Mouse (Mus musculus) midbrain, postnatal 0 days (tissue): Measurements from ENCODE around the gene Ldb3. TPM values are rescaled to one million over a fixed set of nuclear protein-coding genes. Genes with fewer than 3 reads are reported as not detected.
A peak's percentile ranks its signal among the peaks of the same experiment; 100 is the strongest.

ENCODE experiments used
- ATAC-seq: fragments of 200-750 bp; cut with Nextera tagmentation; 2 replicates; pipeline ENCODE4 v1.8.0; 2017; ENCODE audit warnings: moderate number of reproducible peaks, mild to moderate bottlenecking, moderate TSS enrichment, moderate library complexity; ENCODE audit not compliant: low FRiP score
- DNase-seq: peaks from one replicate; pipeline ENCODE4 v3.0.0-alpha.2; 2015; ENCODE audit warnings: low spot score
- H3K27ac ChIP-seq: fragments of 300-500 bp; sonication (generic); 2 replicates; pipeline ENCODE4 v1.5.1; 2014; ENCODE audit warnings: low read depth, mild to moderate bottlenecking, low read length, mixed read lengths
- H3K27me3 ChIP-seq: fragments of 300-500 bp; sonication (generic); 2 replicates; pipeline ENCODE4 v1.6.1; 2014; ENCODE audit warnings: low read length, control low read depth, mixed read lengths; ENCODE audit not compliant: insufficient read depth
- H3K36me3 ChIP-seq: fragments of 300-500 bp; sonication (generic); 2 replicates; pipeline ENCODE4 v1.6.1; 2014; ENCODE audit warnings: low read length, control low read depth, mixed read lengths; ENCODE audit not compliant: insufficient read depth
- H3K4me1 ChIP-seq: fragments of 300-500 bp; sonication (generic); 2 replicates; pipeline ENCODE4 v1.6.1; 2014; ENCODE audit warnings: mild to moderate bottlenecking, control low read depth, antibody characterized with exemption, low read length, mixed read lengths; ENCODE audit not compliant: insufficient read depth
- H3K4me2 ChIP-seq: fragments of 300-500 bp; sonication (generic); 2 replicates; pipeline ENCODE4 v1.6.1; 2014; ENCODE audit warnings: low read depth, mild to moderate bottlenecking, low read length, mixed read lengths; ENCODE audit not compliant: poor library complexity, severe bottlenecking
- H3K4me3 ChIP-seq: fragments of 300-500 bp; sonication (generic); 2 replicates; pipeline ENCODE4 v1.5.1; 2014; ENCODE audit warnings: low read depth, mild to moderate bottlenecking, low read length, moderate library complexity
- H3K9ac ChIP-seq: fragments of 300-500 bp; sonication (generic); replicated peaks from 2 replicates; pipeline ENCODE4 v1.6.1; 2014; ENCODE audit warnings: mild to moderate bottlenecking, low read length, moderate library complexity, mixed read lengths; ENCODE audit not compliant: poor library complexity, severe bottlenecking
- H3K9me3 ChIP-seq: fragments of 300-500 bp; sonication (generic); 2 replicates; pipeline ENCODE4 v1.6.1; 2016; ENCODE audit warnings: low read length, control low read depth
- CTCF ChIP-seq: IDR thresholded peaks from 2 replicates; pipeline ENCODE4 v1.5.1; 2016; ENCODE audit warnings: antibody characterized with exemption, mild to moderate bottlenecking
- WGBS: fragments of 180-500 bp; shearing (Covaris S2); extraction: QIAGEN DNeasy Blood & Tissue Kit; methylation state at CpG from one replicate; pipeline ENCODE4 v1.1.7; 2014; 5-methylcytosine and 5-hydroxymethylcytosine counted together
- polyA plus RNA-seq: library from polyadenylated mRNA; unstranded; fragments of >200 nt; fragmentation: Nextera tagmentation; extraction: Ambion mirVana; gene quantifications from 2 replicates; pipeline ENCODE4 v1.2.1, GENCODE M21; 2015
- total RNA-seq: library from RNA; depleted of rRNA; stranded (reverse); fragments of >200 nt; gene quantifications from 2 replicates; pipeline ENCODE4 v1.2.3, GENCODE M21; 2014

Gene Ldb3
- total and polyA plus RNA-seq, 2 experiments from 2014 or later, result 1.1 to 1.6 TPM

DNA sequence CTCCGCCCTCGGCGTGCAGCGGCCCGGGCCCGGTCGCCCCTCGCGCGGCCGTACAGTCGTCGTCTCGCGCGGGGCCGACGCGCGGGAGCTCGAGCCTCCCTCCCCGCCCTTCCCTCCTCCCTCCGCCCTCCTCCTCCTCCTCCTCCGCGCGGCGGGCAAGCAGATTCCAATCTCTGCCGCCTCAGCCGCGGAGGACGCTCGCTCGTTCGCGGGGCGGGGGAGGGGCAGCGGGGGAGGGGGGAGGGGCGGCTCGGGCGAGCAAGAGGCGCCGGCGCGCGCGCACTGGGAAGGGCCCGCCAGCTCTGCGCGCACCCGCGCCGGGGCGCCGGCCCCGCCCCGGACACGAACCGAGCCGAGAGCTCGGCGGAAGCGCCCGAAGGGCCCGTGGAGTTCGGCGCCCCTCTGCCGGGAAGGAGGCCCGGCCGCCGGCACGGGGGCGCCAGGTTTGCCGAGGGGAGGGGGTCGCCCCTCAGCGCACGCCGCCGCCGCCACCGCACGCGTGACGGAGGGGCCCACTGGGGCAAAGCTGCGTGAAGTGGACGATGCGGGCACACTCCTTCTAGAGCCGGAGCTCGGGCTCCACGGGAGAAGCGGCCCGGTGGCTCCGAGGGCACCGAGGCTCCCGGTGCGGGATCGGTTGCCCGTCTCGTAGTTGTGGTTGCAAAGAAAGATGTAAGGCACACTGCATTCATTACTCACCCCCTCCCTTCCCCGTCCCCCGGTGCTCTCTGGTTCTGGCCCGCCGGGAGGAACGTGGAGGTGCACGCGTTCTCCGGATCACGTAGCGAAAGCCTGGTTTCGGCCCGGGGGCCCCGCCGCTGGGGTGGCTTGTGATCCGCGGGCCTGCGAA, 85.8 kb downstream of the Ldb3 start:
- Histone ChIP-seq H3K27ac (peak overlapping the region; percentile 94), H3K9ac (peak overlapping the region; percentile 91), H3K4me2 (peak overlapping the region; percentile 72), H3K27me3 (0 out of 2 replicates have a peak, but pooled peaks cover 3% of the 10 kb centered on the region), H3K9me3 (no peaks in the 10 kb centered on the region), H3K4me3 (peak overlapping the region; percentile 93), H3K36me3 (no peaks in the 10 kb centered on the region), H3K4me1 (peaks cover 8% of the 10 kb centered on the region; the same call in 1 of the 2 replicates)
- DNase-seq, result peak; percentile 95
- WGBS, result under 1% methylated on average over 51 of the region's 115 CpGs
- peak; percentile 93 for ATAC-seq
- TF ChIP-seq CTCF, result no peak

DNA sequence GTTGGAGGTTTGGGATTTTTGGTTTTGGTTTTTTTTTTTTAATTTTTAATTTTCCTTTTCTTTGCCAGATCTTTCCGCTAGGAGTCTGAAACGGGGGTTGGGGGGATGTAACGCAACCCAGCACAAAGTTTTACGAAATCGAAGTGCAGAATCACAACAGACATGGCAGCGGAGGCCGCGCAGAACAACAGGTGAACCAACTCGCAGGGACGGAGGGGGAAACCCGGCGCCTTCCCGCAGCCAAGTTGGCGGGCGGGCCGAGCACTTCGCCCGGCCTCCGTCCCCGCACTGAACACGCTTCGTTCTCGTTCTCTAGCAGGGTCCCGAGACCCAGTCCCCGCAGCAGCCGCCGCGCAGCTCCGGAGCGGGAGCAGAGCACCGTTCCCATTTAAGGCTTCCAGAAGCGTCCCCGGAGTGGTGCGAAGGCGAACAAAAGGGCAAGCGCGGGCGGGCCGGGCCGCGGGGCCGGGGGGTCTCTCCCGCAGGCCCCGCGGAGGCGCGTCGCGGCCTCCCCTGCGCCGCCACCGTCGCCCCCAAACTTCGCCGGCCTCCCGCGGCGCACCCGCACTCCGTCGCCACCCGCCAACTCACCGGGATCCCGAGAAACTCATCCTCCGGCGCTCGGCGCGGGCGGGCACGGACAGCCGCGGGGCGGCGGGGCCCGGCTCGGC, 86.5 kb downstream of the Ldb3 start:
- H3K9me3 ChIP-seq, result no peaks in the 10 kb centered on the region
- peak; percentile 34 for TF ChIP-seq CTCF
- H3K36me3 ChIP-seq, result no peaks in the 10 kb centered on the region
- H3K27ac ChIP-seq, result peak overlapping the region; percentile 94
- H3K4me2 ChIP-seq, result peak overlapping the region; percentile 72
- H3K27me3 ChIP-seq, result 0 out of 2 replicates have a peak, but pooled peaks cover 3% of the 10 kb centered on the region
- WGBS, result 1% methylated on average over 65 of the region's 77 CpGs
- peak overlapping the region; percentile 93 for H3K4me3 ChIP-seq
- H3K4me1 ChIP-seq, result peaks cover 8% of the 10 kb centered on the region; the same call in 1 of the 2 replicates
- DNase-seq, result peak; percentile 27
- H3K9ac ChIP-seq, result peak overlapping the region; percentile 91
- ATAC-seq, result peak; percentile 20; the same call in 1 of the 2 replicates

DNA sequence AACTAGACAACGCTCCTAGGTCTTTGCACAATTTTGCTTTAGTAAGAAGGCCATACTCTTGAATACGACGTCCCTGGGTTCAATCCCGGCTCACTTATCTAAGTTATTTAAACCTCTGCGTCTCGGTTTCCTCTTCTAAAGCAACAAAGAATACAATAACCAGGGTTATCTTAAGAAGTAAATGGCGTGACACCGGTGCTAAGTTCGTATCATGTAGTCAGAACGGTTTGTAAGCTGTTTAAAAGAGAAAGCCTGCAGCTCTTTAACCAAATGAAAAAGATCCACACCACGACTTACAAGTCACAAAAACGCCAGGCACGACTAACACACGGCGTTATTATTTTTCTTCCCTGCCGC, 87.1 kb downstream of the Ldb3 start:
- H3K36me3 ChIP-seq, result no peaks in the 10 kb centered on the region
- H3K27me3 ChIP-seq, result 0 out of 2 replicates have a peak, but pooled peaks cover 3% of the 10 kb centered on the region
- no peak for ATAC-seq
- DNase-seq, result no peak
- no peaks in the 10 kb centered on the region for H3K9me3 ChIP-seq
- H3K4me2 ChIP-seq, result peak overlapping the region; percentile 72
- WGBS, result under 1% methylated on average over 16 of the region's 16 CpGs
- H3K27ac ChIP-seq, result peak overlapping the region; percentile 94
- peaks cover 8% of the 10 kb centered on the region; the same call in 1 of the 2 replicates for H3K4me1 ChIP-seq
- no peak for TF ChIP-seq CTCF
- H3K9ac ChIP-seq, result peak overlapping the region; percentile 91
- peak overlapping the region; percentile 93 for H3K4me3 ChIP-seq

DNA sequence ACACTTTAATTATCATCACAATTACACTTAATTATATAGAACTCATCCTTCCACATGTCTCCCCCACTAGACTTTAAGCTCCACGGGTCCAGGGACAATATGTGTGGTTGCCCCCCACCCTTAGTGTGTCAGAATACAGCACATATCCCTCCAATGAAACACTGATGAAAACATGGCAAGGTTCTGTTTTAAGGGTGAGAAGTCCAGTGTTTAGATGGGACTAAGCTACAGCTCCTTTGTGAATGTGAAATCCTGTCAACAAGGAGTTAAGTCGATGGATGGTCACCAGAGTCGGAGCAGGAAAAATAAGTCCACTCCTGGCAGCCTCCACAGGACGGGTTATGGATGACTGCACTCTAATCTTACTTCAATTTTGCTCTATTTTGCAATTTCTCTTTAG, 88.2 kb downstream of the Ldb3 start:
- Histone ChIP-seq H3K4me2 (peak overlapping the region; percentile 43), H3K4me3 (peak overlapping the region; percentile 93), H3K9me3 (no peaks in the 10 kb centered on the region), H3K36me3 (no peaks in the 10 kb centered on the region), H3K27me3 (no peaks in the 10 kb centered on the region), H3K9ac (0 out of 2 replicates have a peak overlapping the region, but pooled peaks have one; percentile 29), H3K27ac (no peak overlapping the region), H3K4me1 (peaks cover 8% of the 10 kb centered on the region; the same call in 1 of the 2 replicates)
- no peak for ATAC-seq
- WGBS, result 4% methylated on average over 4 of the region's 4 CpGs
- DNase-seq, result peak; percentile 31
- TF ChIP-seq CTCF, result no peak

DNA sequence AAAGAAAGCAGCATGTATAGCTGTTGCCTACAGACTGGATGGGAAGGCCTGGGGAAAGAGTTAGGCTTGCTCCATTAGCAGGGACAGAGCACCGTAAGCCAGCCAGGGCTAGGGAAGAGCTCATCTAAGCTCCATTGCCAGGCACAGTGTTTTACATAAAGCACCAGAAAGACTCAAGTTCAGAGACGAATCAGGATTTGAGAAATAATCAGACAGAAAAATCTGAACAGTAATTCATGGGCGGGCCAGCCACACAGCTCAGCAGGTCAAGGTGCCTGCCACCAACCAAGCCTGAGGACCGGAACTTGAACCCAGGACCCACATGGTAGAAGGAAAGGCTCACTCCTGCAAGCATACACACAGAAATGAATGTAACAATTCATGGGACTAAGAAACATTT, 88.8 kb downstream of the Ldb3 start:
- Histone ChIP-seq H3K27me3 (no peaks in the 10 kb centered on the region), H3K9ac (no peak overlapping the region), H3K4me3 (peak overlapping the region; percentile 5; the same call in 1 of the 2 replicates), H3K36me3 (no peaks in the 10 kb centered on the region), H3K4me1 (peaks cover 8% of the 10 kb centered on the region; the same call in 1 of the 2 replicates), H3K9me3 (no peaks in the 10 kb centered on the region), H3K27ac (no peak overlapping the region), H3K4me2 (peak overlapping the region; percentile 43)
- DNase-seq, result no peak
- 53% methylated on average over 4 of the region's 4 CpGs for WGBS
- no peak for TF ChIP-seq CTCF
- ATAC-seq, result no peak
